Mouse (Mus musculus) heart, embryonic 13.5 days (tissue): Measurements from ENCODE around the gene Angptl1. TPM values are rescaled to one million over a fixed set of nuclear protein-coding genes. Genes with fewer than 3 reads are reported as not detected.

ENCODE experiments used
- ATAC-seq: fragments of 200-750 bp; cut with Nextera tagmentation; 2 replicates; pipeline ENCODE4 v1.8.0; 2017; ENCODE audit warnings: moderate TSS enrichment; ENCODE audit not compliant: insufficient number of reproducible peaks, low FRiP score, low TSS enrichment; ENCODE audit errors: extremely low read depth
- H3K27ac ChIP-seq: fragments of 300-500 bp; sonication (generic); replicated peaks from 2 replicates; pipeline ENCODE4 v1.5.1; 2015; ENCODE audit warnings: moderate library complexity, mild to moderate bottlenecking, inconsistent platforms
- H3K27me3 ChIP-seq: fragments of 300-500 bp; sonication (generic); replicated peaks from 2 replicates; pipeline ENCODE4 v1.6.1; 2015; ENCODE audit warnings: mild to moderate bottlenecking, inconsistent platforms
- H3K36me3 ChIP-seq: fragments of 300-500 bp; sonication (generic); 2 replicates; pipeline ENCODE4 v1.6.1; 2015; ENCODE audit warnings: mild to moderate bottlenecking, inconsistent platforms
- H3K4me1 ChIP-seq: fragments of 300-500 bp; sonication (generic); 2 replicates; pipeline ENCODE4 v1.6.1; 2015; ENCODE audit warnings: inconsistent platforms
- H3K4me2 ChIP-seq: fragments of 300-500 bp; sonication (generic); 2 replicates; pipeline ENCODE4 v1.6.1; 2015; ENCODE audit warnings: inconsistent platforms, mild to moderate bottlenecking, moderate library complexity
- H3K4me3 ChIP-seq: fragments of 300-500 bp; sonication (generic); 2 replicates; pipeline ENCODE4 v1.5.1; 2015; ENCODE audit warnings: moderate library complexity, mild to moderate bottlenecking, inconsistent platforms
- H3K9ac ChIP-seq: fragments of 300-500 bp; sonication (generic); 2 replicates; pipeline ENCODE4 v1.6.1; 2015; ENCODE audit warnings: inconsistent platforms, mild to moderate bottlenecking, moderate library complexity
- H3K9me3 ChIP-seq: fragments of 300-500 bp; sonication (generic); 2 replicates; pipeline ENCODE4 v1.6.1; 2016; ENCODE audit warnings: inconsistent platforms
- WGBS: fragments of 180-500 bp; shearing (Covaris S2); methylation state at CpG from one replicate; pipeline ENCODE4 v1.1.7; 2015; ENCODE audit warnings: mixed read lengths; 5-methylcytosine and 5-hydroxymethylcytosine counted together
- polyA plus RNA-seq: library from polyadenylated mRNA; unstranded; fragments of >200 nt; fragmentation: Nextera tagmentation; extraction: Ambion mirVana; gene quantifications from 2 replicates; pipeline ENCODE4 v1.2.1, GENCODE M21; 2015

Gene Angptl1
- polyA plus RNA-seq, 1 experiment from 2014 or later = 2.8 TPM

GRCm38 (mm10) chr1:156847098-156847497 lies 8.7 kb downstream of the Angptl1 start:
- Histone ChIP-seq H3K4me3 (no peak overlapping the region), H3K27me3 (no peaks in the 10 kb centered on the region), H3K4me2 (no peak overlapping the region), H3K27ac (no peak overlapping the region), H3K9me3 (no peaks in the 10 kb centered on the region), H3K36me3 (peaks cover 4% of the 10 kb centered on the region; the same call in 1 of the 2 replicates), H3K9ac (no peak overlapping the region), H3K4me1 (peaks cover 23% of the 10 kb centered on the region)
- 56% methylated on average over 4 of the region's 4 CpGs for WGBS
- ATAC-seq = no peak

- WGBS = 69% methylated on average over 9 of the region's 9 CpGs
- H3K4me1 ChIP-seq = peaks cover 12% of the 10 kb centered on the region
- H3K9me3 ChIP-seq = no peaks in the 10 kb centered on the region
- no peak for ATAC-seq
- H3K27me3 ChIP-seq = no peaks in the 10 kb centered on the region
- no peak overlapping the region for H3K4me2 ChIP-seq
- H3K9ac ChIP-seq = no peak overlapping the region
- no peak overlapping the region for H3K27ac ChIP-seq
- peaks cover 8% of the 10 kb centered on the region; the same call in 1 of the 2 replicates for H3K36me3 ChIP-seq
- H3K4me3 ChIP-seq = no peak overlapping the region
Measured at GRCm38 (mm10) chr1:156852409-156852808, 14.0 kb downstream of the Angptl1 start.

- Histone ChIP-seq H3K4me1 (peaks cover 10% of the 10 kb centered on the region; the same call in 1 of the 2 replicates), H3K4me2 (0 out of 2 replicates have a peak overlapping the region, but pooled peaks have one; percentile 0), H3K27ac (no peak overlapping the region), H3K9me3 (no peaks in the 10 kb centered on the region), H3K27me3 (no peaks in the 10 kb centered on the region), H3K36me3 (peaks cover 8% of the 10 kb centered on the region; the same call in 1 of the 2 replicates), H3K4me3 (no peak overlapping the region), H3K9ac (no peak overlapping the region)
- ATAC-seq = no peak
- 75% methylated on average over 5 of the region's 5 CpGs for WGBS
Measured at GRCm38 (mm10) chr1:156852872-156853271, 14.5 kb downstream of the Angptl1 start.

GRCm38 (mm10) chr1:156854558-156854957 lies 16.2 kb downstream of the Angptl1 start:
- no peak overlapping the region for H3K9ac ChIP-seq
- no peaks in the 10 kb centered on the region for H3K9me3 ChIP-seq
- H3K4me3 ChIP-seq = no peak overlapping the region
- peaks cover 10% of the 10 kb centered on the region; the same call in 1 of the 2 replicates for H3K4me1 ChIP-seq
- 71% methylated on average over 4 of the region's 4 CpGs for WGBS
- H3K27ac ChIP-seq = no peak overlapping the region
- peaks cover 11% of the 10 kb centered on the region for H3K36me3 ChIP-seq
- H3K27me3 ChIP-seq = no peaks in the 10 kb centered on the region
- ATAC-seq = no peak
- no peak overlapping the region for H3K4me2 ChIP-seq

- H3K4me2 ChIP-seq = no peak overlapping the region
- H3K9ac ChIP-seq = no peak overlapping the region
- no peak overlapping the region for H3K4me3 ChIP-seq
- H3K36me3 ChIP-seq = peaks cover 7% of the 10 kb centered on the region
- no peak overlapping the region for H3K27ac ChIP-seq
- WGBS = 92% methylated on average over 2 of the region's 2 CpGs
- H3K9me3 ChIP-seq = no peaks in the 10 kb centered on the region
- H3K27me3 ChIP-seq = no peaks in the 10 kb centered on the region
- H3K4me1 ChIP-seq = peaks cover 15% of the 10 kb centered on the region; the same call in 1 of the 2 replicates
- no peak for ATAC-seq
Measured at GRCm38 (mm10) chr1:156856666-156857065, 18.3 kb downstream of the Angptl1 start.

GRCm38 (mm10) chr1:156859156-156859555 lies 20.8 kb downstream of the Angptl1 start:
- Histone ChIP-seq H3K9ac (no peak overlapping the region), H3K4me1 (peaks cover 16% of the 10 kb centered on the region), H3K4me2 (no peak overlapping the region), H3K9me3 (no peaks in the 10 kb centered on the region), H3K36me3 (peaks cover 7% of the 10 kb centered on the region), H3K4me3 (no peak overlapping the region), H3K27ac (no peak overlapping the region), H3K27me3 (no peaks in the 10 kb centered on the region)
- no peak for ATAC-seq
- 92% methylated on average over 2 of the region's 2 CpGs for WGBS

GRCm38 (mm10) chr1:156859711-156860250 lies 21.4 kb downstream of the Angptl1 start:
- H3K4me1 ChIP-seq = peaks cover 22% of the 10 kb centered on the region
- H3K4me3 ChIP-seq = no peak overlapping the region
- WGBS = 80% methylated on average over 2 of the region's 2 CpGs
- ATAC-seq = no peak
- no peak overlapping the region for H3K27ac ChIP-seq
- H3K9ac ChIP-seq = no peak overlapping the region
- no peaks in the 10 kb centered on the region for H3K27me3 ChIP-seq
- peaks cover 5% of the 10 kb centered on the region for H3K36me3 ChIP-seq
- H3K9me3 ChIP-seq = no peaks in the 10 kb centered on the region
- H3K4me2 ChIP-seq = no peak overlapping the region

- no peak for ATAC-seq
- Histone ChIP-seq H3K27me3 (no peaks in the 10 kb centered on the region), H3K4me3 (no peak overlapping the region), H3K9ac (no peak overlapping the region), H3K36me3 (peaks cover 5% of the 10 kb centered on the region), H3K27ac (no peak overlapping the region), H3K4me1 (peaks cover 22% of the 10 kb centered on the region), H3K9me3 (no peaks in the 10 kb centered on the region), H3K4me2 (no peak overlapping the region)
- 83% methylated on average over 8 of the region's 8 CpGs for WGBS
Measured at GRCm38 (mm10) chr1:156860266-156860665, 21.9 kb downstream of the Angptl1 start.

- Histone ChIP-seq H3K4me1 (peaks cover 32% of the 10 kb centered on the region), H3K36me3 (peaks cover 3% of the 10 kb centered on the region; the same call in 1 of the 2 replicates), H3K27me3 (no peaks in the 10 kb centered on the region), H3K9ac (no peak overlapping the region), H3K27ac (no peak overlapping the region), H3K4me3 (no peak overlapping the region), H3K4me2 (no peak overlapping the region), H3K9me3 (no peaks in the 10 kb centered on the region)
- ATAC-seq = no peak
- 43% methylated on average over 4 of the region's 4 CpGs for WGBS
Measured at GRCm38 (mm10) chr1:156861475-156862043, 23.2 kb downstream of the Angptl1 start.

- H3K4me2 ChIP-seq = no peak overlapping the region
- no peak for ATAC-seq
- 63% methylated on average over 3 of the region's 3 CpGs for WGBS
- no peaks in the 10 kb centered on the region for H3K9me3 ChIP-seq
- H3K4me3 ChIP-seq = no peak overlapping the region
- no peaks in the 10 kb centered on the region for H3K36me3 ChIP-seq
- no peak overlapping the region for H3K9ac ChIP-seq
- H3K4me1 ChIP-seq = peaks cover 48% of the 10 kb centered on the region
- no peaks in the 10 kb centered on the region for H3K27me3 ChIP-seq
- H3K27ac ChIP-seq = peak overlapping the region; percentile 48; the same call in 1 of the 2 replicates
Measured at GRCm38 (mm10) chr1:156863726-156864125, 25.4 kb downstream of the Angptl1 start.

- Histone ChIP-seq H3K4me2 (no peak overlapping the region), H3K4me1 (peaks cover 48% of the 10 kb centered on the region), H3K4me3 (no peak overlapping the region), H3K27ac (peak overlapping the region; percentile 48; the same call in 1 of the 2 replicates), H3K27me3 (no peaks in the 10 kb centered on the region), H3K36me3 (no peaks in the 10 kb centered on the region), H3K9ac (no peak overlapping the region), H3K9me3 (no peaks in the 10 kb centered on the region)
- 50% methylated on average over 3 of the region's 3 CpGs for WGBS
- ATAC-seq = no peak
Measured at GRCm38 (mm10) chr1:156864240-156864639, 25.9 kb downstream of the Angptl1 start.

- Histone ChIP-seq H3K4me3 (no peak overlapping the region), H3K9ac (no peak overlapping the region), H3K4me1 (peaks cover 26% of the 10 kb centered on the region), H3K9me3 (no peaks in the 10 kb centered on the region), H3K36me3 (peaks cover 20% of the 10 kb centered on the region), H3K27me3 (no peaks in the 10 kb centered on the region), H3K4me2 (no peak overlapping the region), H3K27ac (no peak overlapping the region)
- 73% methylated on average over 5 of the region's 5 CpGs for WGBS
- no peak for ATAC-seq
Measured at GRCm38 (mm10) chr1:156870028-156870427, 31.7 kb downstream of the Angptl1 start.
